Mouse (Mus musculus): ENCODE results near the gene Gpc6. TPM values are rescaled to one million over a fixed set of nuclear protein-coding genes. Genes with fewer than 3 reads are reported as not detected.

Gpc6 gene
- total and polyA plus RNA-seq, 3 experiments, result not detected

DNA sequence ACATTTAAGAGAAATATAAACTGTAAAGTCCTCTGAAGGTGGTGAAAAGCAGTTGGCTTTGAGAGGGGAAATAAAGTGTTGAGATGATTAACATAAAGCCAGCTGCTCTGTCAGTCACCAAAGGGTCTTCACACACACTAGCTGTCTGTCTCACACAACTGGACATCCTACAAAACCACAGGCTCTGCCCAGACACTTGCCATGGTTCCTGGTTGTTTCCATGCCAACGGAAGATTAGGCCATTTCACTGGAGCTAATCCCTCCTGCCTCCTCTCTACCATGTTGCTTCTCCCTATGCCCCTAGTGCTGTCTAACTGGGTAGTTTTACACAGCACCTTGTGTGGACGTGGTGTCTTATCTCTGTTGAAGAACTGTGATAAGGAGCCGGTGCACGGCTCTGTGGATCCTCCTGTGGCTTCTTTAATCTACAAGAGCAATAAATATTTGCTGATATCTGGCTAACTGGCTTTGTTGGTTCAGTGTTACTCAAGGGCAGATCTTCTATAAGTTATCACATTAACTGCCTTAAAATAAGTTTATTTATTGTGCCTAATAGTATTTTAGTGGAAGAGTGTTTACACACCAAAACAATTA is 562.1 kb downstream of the Gpc6 start:
- H3K27ac ChIP-seq (ENCODE audit: control insufficient read depth, low read depth, low read length), result no peak overlapping the region; the same call in 1 of the 2 replicates
- H3K9me3 ChIP-seq (replicated peaks; ENCODE audit: insufficient read depth, low read length), result no peaks in the 10 kb centered on the region
- H3K36me3 ChIP-seq (ENCODE audit: control insufficient read depth in 1 of 2, insufficient read depth in 2 of 2, low read length in 2 of 2), result no peaks in the 10 kb centered on the region; a peak in 1 of 4 replicates
- DNase-seq (ENCODE audit: low read depth, low spot score), result no peak
- TF ChIP-seq TCF12 (IDR thresholded peaks at IDR 0.05; ENCODE audit: low read depth, low read length) (peak; percentile 53; the same call in 1 of the 2 replicates), USF1 (IDR thresholded peaks at IDR 0.05; ENCODE audit: low read depth, low read length) (no peak), MAFK (IDR thresholded peaks at IDR 0.05; ENCODE audit: borderline replicate concordance, low read depth, low read length) (no peak), MEF2A (IDR thresholded peaks at IDR 0.05; ENCODE audit: extremely low read depth, insufficient replicate concordance, low read depth, low read length, poor library complexity, severe bottlenecking) (no peak), ZC3H11A (IDR thresholded peaks at IDR 0.05; ENCODE audit: low read depth, low read length) (no peak), BHLHE40 (IDR thresholded peaks at IDR 0.05; ENCODE audit: borderline replicate concordance, low read depth, low read length) (peak; percentile 11; the same call in 1 of the 2 replicates), TBP (IDR thresholded peaks at IDR 0.05; ENCODE audit: low read depth, low read length) (no peak), EP300 (IDR thresholded peaks at IDR 0.05; ENCODE audit: low read depth in 1 of 2, low read length in 2 of 2) (peak; percentile 28 to 68; a peak in 2 of 4 replicates), GATA1 (IDR thresholded peaks at IDR 0.05; ENCODE audit: low read depth, low read length) (peak; percentile 72), NRF1 (IDR thresholded peaks at IDR 0.05; ENCODE audit: insufficient read depth, low read depth, low read length, poor library complexity, severe bottlenecking) (no peak), E2F4 (IDR thresholded peaks at IDR 0.05; ENCODE audit: borderline replicate concordance, low read depth, low read length) (no peak), ETS1 (IDR thresholded peaks at IDR 0.05; ENCODE audit: low read depth, low read length) (0 out of 2 replicates have a peak, but pooled peaks have one; percentile 21)
- H3K79me2 ChIP-seq (ENCODE audit: control insufficient read depth, insufficient read depth, low read length, poor library complexity), result no peaks in the 10 kb centered on the region
- H3K4me3 ChIP-seq (ENCODE audit: control insufficient read depth in 1 of 2, insufficient read depth in 1 of 2, low read depth in 2 of 2, low read length in 2 of 2), result no peak overlapping the region
- H3K27me3 ChIP-seq (ENCODE audit: control insufficient read depth in 1 of 2, insufficient read depth in 2 of 2, low read length in 2 of 2), result no peaks in the 10 kb centered on the region
- no peak overlapping the region for H3K9ac ChIP-seq (ENCODE audit: control insufficient read depth, low read depth, low read length, poor library complexity, severe bottlenecking)
- peaks cover 3 to 9% of the 10 kb centered on the region in 2 experiments for H3K4me1 ChIP-seq (ENCODE audit: control insufficient read depth in 1 of 2, insufficient read depth in 2 of 2, low read length in 2 of 2)

DNA sequence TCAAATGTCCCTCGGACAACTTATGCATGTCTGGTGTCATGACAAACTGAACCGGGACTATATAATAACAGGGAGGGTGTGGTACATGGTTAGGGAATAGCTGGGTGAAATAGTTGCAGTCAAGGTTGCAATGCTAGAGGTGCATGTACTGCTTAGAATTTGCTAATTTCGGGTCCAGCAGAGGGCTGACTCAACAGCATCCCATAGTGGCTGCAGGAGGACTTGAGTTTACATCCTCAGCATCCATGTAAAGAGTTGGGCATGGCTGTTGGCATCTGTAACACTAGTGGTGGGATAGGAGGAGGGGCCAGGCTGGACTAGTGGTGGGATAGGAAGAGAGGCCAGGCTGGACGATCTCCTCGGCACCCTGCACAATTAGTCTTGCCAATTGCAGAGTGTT is 565.4 kb downstream of the Gpc6 start:
- no peak overlapping the region for H3K4me3 ChIP-seq (ENCODE audit: control insufficient read depth in 1 of 2, insufficient read depth in 1 of 2, low read depth in 2 of 2, low read length in 2 of 2)
- no peak overlapping the region for H3K9ac ChIP-seq (ENCODE audit: control insufficient read depth, low read depth, low read length, poor library complexity, severe bottlenecking)
- H3K27me3 ChIP-seq (ENCODE audit: control insufficient read depth in 1 of 2, insufficient read depth in 2 of 2, low read length in 2 of 2), result no peaks in the 10 kb centered on the region
- H3K79me2 ChIP-seq (ENCODE audit: control insufficient read depth, insufficient read depth, low read length, poor library complexity), result no peaks in the 10 kb centered on the region
- no peak for TF ChIP-seq HCFC1 (IDR thresholded peaks at IDR 0.05; ENCODE audit: low read depth, low read length)
- TF ChIP-seq EP300 (IDR thresholded peaks at IDR 0.05; ENCODE audit: low read depth in 1 of 2, low read length in 2 of 2), result no peak
- TF ChIP-seq MAX (IDR thresholded peaks at IDR 0.05; ENCODE audit: low read length), result no peak
- TF ChIP-seq TBP (IDR thresholded peaks at IDR 0.05; ENCODE audit: low read depth, low read length), result no peak
- no peak for TF ChIP-seq NELFE (IDR thresholded peaks at IDR 0.05; ENCODE audit: low read depth, low read length)
- no peak for TF ChIP-seq MEF2A (IDR thresholded peaks at IDR 0.05; ENCODE audit: extremely low read depth, insufficient replicate concordance, low read depth, low read length, poor library complexity, severe bottlenecking)
- no peaks in the 10 kb centered on the region; a peak in 1 of 4 replicates for H3K36me3 ChIP-seq (ENCODE audit: control insufficient read depth in 1 of 2, insufficient read depth in 2 of 2, low read length in 2 of 2)
- H3K9me3 ChIP-seq (replicated peaks; ENCODE audit: insufficient read depth, low read length), result no peaks in the 10 kb centered on the region
- H3K4me1 ChIP-seq (ENCODE audit: control insufficient read depth in 1 of 2, insufficient read depth in 2 of 2, low read length in 2 of 2), result peaks cover 3 to 9% of the 10 kb centered on the region in 2 experiments
- H3K27ac ChIP-seq (ENCODE audit: control insufficient read depth, low read depth, low read length), result no peak overlapping the region
- no peak for DNase-seq (ENCODE audit: low read depth, low spot score)
